8 mouse cellular contexts compared by ENCODE assay signal in genomic region chr11:70563470-70564275, GRCm38 (mm10). TPM values are rescaled to one million over a fixed set of nuclear protein-coding genes. Genes with fewer than 3 reads are reported as not detected.
DNase-seq lines count a peak whose midpoint lies in the region; ATAC-seq and TF ChIP-seq lines count a peak whose summit lies in the region.

No protein-coding gene starts in this region.

- H3K27ac ChIP-seq in forebrain, embryonic 15.5 days (replicated peaks), result peak overlapping the region; percentile 88
- peak overlapping the region; percentile 77 for H3K27ac ChIP-seq in liver, embryonic 13.5 days

- H3ac ChIP-seq in myocyte (ENCODE audit: control insufficient read depth, insufficient read length), result peak overlapping the region; percentile 97

- H3K36me3 ChIP-seq in forebrain, embryonic 15.5 days, result no peaks in the 10 kb centered on the region
- H3K36me3 ChIP-seq in liver, embryonic 13.5 days, result peaks cover 8% of the 10 kb centered on the region; the same call in 1 of the 2 replicates
- no peaks in the 10 kb centered on the region for H3K36me3 ChIP-seq in myocyte (ENCODE audit: control insufficient read depth, insufficient read depth)

- no peaks in the 10 kb centered on the region for H3K27me3 ChIP-seq in forebrain, embryonic 15.5 days
- H3K27me3 ChIP-seq in liver, embryonic 13.5 days, result no peaks in the 10 kb centered on the region
- H3K27me3 ChIP-seq in myocyte (ENCODE audit: control insufficient read depth, insufficient read depth, insufficient read length), result no peaks in the 10 kb centered on the region

- peaks cover 33% of the 10 kb centered on the region for H3K4me1 ChIP-seq in forebrain, embryonic 15.5 days
- peaks cover 57% of the 10 kb centered on the region for H3K4me1 ChIP-seq in liver, embryonic 13.5 days (replicated peaks)

- WGBS in forebrain, embryonic 15.5 days, result 1% methylated on average over 25 of the region's 25 CpGs
- 4% methylated on average over 25 of the region's 25 CpGs for WGBS in liver, embryonic 13.5 days (ENCODE audit: insufficient replicate concordance)

- DNase-seq in cerebellum, adult 18-20 months, result peak; percentile 23 to 35
- DNase-seq in cerebellum, adult 8-10 months, result no peak
- peak; percentile 46 for DNase-seq in Muller cell, postnatal 12 days (ENCODE audit: inconsistent ontology term)
- peak; percentile 71 for DNase-seq in induced T-regulatory cell, adult 2 months (ENCODE audit: low read depth)
- DNase-seq in liver, embryonic 13.5 days, result no peak
- DNase-seq in right cerebral cortex, postnatal 36 days (ENCODE audit: low spot score in 2 of 2), result no peak

- TF ChIP-seq POLR2A in myocyte (IDR thresholded peaks at IDR 0.05; ENCODE audit: insufficient read length, low read depth), result no peak

- 0 out of 2 replicates have a peak, but pooled peaks have one; percentile 4 for ATAC-seq in forebrain, embryonic 15.5 days (replicated peaks)
- ATAC-seq in liver, embryonic 13.5 days (ENCODE audit: low read depth), result no peak

- H3K79me2 ChIP-seq in myocyte (ENCODE audit: control insufficient read depth, insufficient read depth), result peaks cover 53% of the 10 kb centered on the region

- peak overlapping the region; percentile 88 for H3K9ac ChIP-seq in forebrain, embryonic 15.5 days (replicated peaks)
- H3K9ac ChIP-seq in liver, embryonic 13.5 days, result peak overlapping the region; percentile 88

- no peaks in the 10 kb centered on the region for H3K9me3 ChIP-seq in forebrain, embryonic 15.5 days
- H3K9me3 ChIP-seq in liver, embryonic 13.5 days (replicated peaks), result no peaks in the 10 kb centered on the region

- H3K4me3 ChIP-seq in forebrain, embryonic 15.5 days, result peak overlapping the region; percentile 98
- peak overlapping the region; percentile 86 for H3K4me3 ChIP-seq in liver, embryonic 13.5 days (replicated peaks)
- H3K4me3 ChIP-seq in myocyte, result peak overlapping the region; percentile 72

- peak overlapping the region; percentile 90 for H3K4me2 ChIP-seq in forebrain, embryonic 15.5 days (replicated peaks)
- H3K4me2 ChIP-seq in liver, embryonic 13.5 days, result peak overlapping the region; percentile 98
- H3K4me2 ChIP-seq in myocyte (ENCODE audit: low read depth), result peak overlapping the region; percentile 98

TF ChIP-seq in myocyte, 11 proteins besides CTCF, POLR2A, EP300 and RAD21:
- TF ChIP-seq REST (IDR thresholded peaks at IDR 0.05; ENCODE audit: insufficient read depth, insufficient read length) (no peak), USF1 (IDR thresholded peaks at IDR 0.05; ENCODE audit: low read depth) (no peak), CEBPB (IDR thresholded peaks at IDR 0.05; ENCODE audit: insufficient read depth, poor library complexity, severe bottlenecking) (no peak), SRF (IDR thresholded peaks at IDR 0.05; ENCODE audit: control insufficient read depth, insufficient read length, low read depth) (no peak), MYOD1 (IDR thresholded peaks at IDR 0.05; ENCODE audit: control insufficient read depth in 1 of 3, insufficient read length in 2 of 3, low read depth in 2 of 3) (no peak), MYOG (IDR thresholded peaks at IDR 0.05; ENCODE audit: control insufficient read depth in 1 of 3, insufficient read depth in 1 of 3, insufficient read length in 2 of 3, low read depth in 2 of 3) (no peak), TCF12 (IDR thresholded peaks at IDR 0.05; ENCODE audit: insufficient read depth, poor library complexity, severe bottlenecking) (no peak), POLR2AphosphoS2 (IDR thresholded peaks at IDR 0.05; ENCODE audit: insufficient read length, low read depth) (no peak), E2F4 (IDR thresholded peaks at IDR 0.05; ENCODE audit: insufficient read depth) (no peak), MAX (IDR thresholded peaks at IDR 0.05; ENCODE audit: low read depth) (no peak), TCF3 (IDR thresholded peaks at IDR 0.05; ENCODE audit: insufficient read length, low read depth) (no peak)

RNA-seq across cellular contexts. Expression of gene Mink1, which starts 1.0 kb away (rescaled TPM):
- 14.3 and 15.6 TPM in 2 replicates for polyA plus RNA-seq in forebrain, embryonic 15.5 days (2015; fragmentation: Nextera tagmentation; extraction: Ambion mirVana)
- polyA plus RNA-seq in liver, embryonic 13.5 days (2015; fragmentation: Nextera tagmentation; extraction: Ambion mirVana), result 3.5 and 5.2 TPM in 2 replicates
- 34.4 TPM for polyA plus RNA-seq in myocyte (2012; fragmentation: generic; extraction: Trizol)

RNA-seq across cellular contexts. Expression of gene Pld2, which starts 23.8 kb away (rescaled TPM):
- polyA plus RNA-seq in forebrain, embryonic 15.5 days (2015; fragmentation: Nextera tagmentation; extraction: Ambion mirVana), result 7.0 and 8.2 TPM in 2 replicates
- 1.3 and 1.5 TPM in 2 replicates for polyA plus RNA-seq in liver, embryonic 13.5 days (2015; fragmentation: Nextera tagmentation; extraction: Ambion mirVana)
- polyA plus RNA-seq in myocyte (2012; fragmentation: generic; extraction: Trizol), result 10.2 TPM

RNA-seq across cellular contexts. Expression of gene Gm40193, which starts 30.9 kb away (rescaled TPM):
- polyA plus RNA-seq in forebrain, embryonic 15.5 days (2015; fragmentation: Nextera tagmentation; extraction: Ambion mirVana), result not detected in 2 replicates
- polyA plus RNA-seq in liver, embryonic 13.5 days (2015; fragmentation: Nextera tagmentation; extraction: Ambion mirVana), result not detected in 2 replicates
- polyA plus RNA-seq in myocyte (2012; fragmentation: generic; extraction: Trizol), result not detected

RNA-seq across cellular contexts. Expression of gene Psmb6, which starts 38.5 kb away (rescaled TPM):
- 750 and 789 TPM in 2 replicates for polyA plus RNA-seq in forebrain, embryonic 15.5 days (2015; fragmentation: Nextera tagmentation; extraction: Ambion mirVana)
- 372 and 419 TPM in 2 replicates for polyA plus RNA-seq in liver, embryonic 13.5 days (2015; fragmentation: Nextera tagmentation; extraction: Ambion mirVana)
- polyA plus RNA-seq in myocyte (2012; fragmentation: generic; extraction: Trizol), result 575 TPM

RNA-seq across cellular contexts. Expression of gene Gltpd2, which starts 44.7 kb away (rescaled TPM):
- polyA plus RNA-seq in forebrain, embryonic 15.5 days (2015; fragmentation: Nextera tagmentation; extraction: Ambion mirVana), result 0.14 TPM in 1 of 2 replicates, not detected in the other
- polyA plus RNA-seq in liver, embryonic 13.5 days (2015; fragmentation: Nextera tagmentation; extraction: Ambion mirVana), result 19.6 and 20.0 TPM in 2 replicates
- polyA plus RNA-seq in myocyte (2012; fragmentation: generic; extraction: Trizol), result not detected

Comparison
In these comparisons a context has a peak if more than half of its experiments do, and no peak if none do; other contexts are left out.
1. DNase-seq: peak in cerebellum, adult 18-20 months (2 of 2), Muller cell, postnatal 12 days (single experiment) and induced T-regulatory cell, adult 2 months (single experiment); none in cerebellum, adult 8-10 months (single experiment), liver, embryonic 13.5 days (single experiment) and right cerebral cortex, postnatal 36 days (0 of 2).
2. Peak in every context shown above with its lines, with median percentiles within 50 percentile points of each other: H3K4me2 ChIP-seq and H3K4me3 ChIP-seq.